Mouse (Mus musculus) spleen, adult 18-20 months (tissue): ENCODE data around the gene Tet2.
"Not testable (repeated sequence)": the region's sequence is repeated elsewhere in the genome, so short reads cannot be mapped to it uniquely, and the experiment has no call there.

Experiments used
- DNase-seq, 2 experiments: peaks; one replicate each; pipeline ENCODE4 v3.0.0; 2022; ENCODE audit warnings: mixed read lengths in 2 of 2

Gene Tet2

DNA sequence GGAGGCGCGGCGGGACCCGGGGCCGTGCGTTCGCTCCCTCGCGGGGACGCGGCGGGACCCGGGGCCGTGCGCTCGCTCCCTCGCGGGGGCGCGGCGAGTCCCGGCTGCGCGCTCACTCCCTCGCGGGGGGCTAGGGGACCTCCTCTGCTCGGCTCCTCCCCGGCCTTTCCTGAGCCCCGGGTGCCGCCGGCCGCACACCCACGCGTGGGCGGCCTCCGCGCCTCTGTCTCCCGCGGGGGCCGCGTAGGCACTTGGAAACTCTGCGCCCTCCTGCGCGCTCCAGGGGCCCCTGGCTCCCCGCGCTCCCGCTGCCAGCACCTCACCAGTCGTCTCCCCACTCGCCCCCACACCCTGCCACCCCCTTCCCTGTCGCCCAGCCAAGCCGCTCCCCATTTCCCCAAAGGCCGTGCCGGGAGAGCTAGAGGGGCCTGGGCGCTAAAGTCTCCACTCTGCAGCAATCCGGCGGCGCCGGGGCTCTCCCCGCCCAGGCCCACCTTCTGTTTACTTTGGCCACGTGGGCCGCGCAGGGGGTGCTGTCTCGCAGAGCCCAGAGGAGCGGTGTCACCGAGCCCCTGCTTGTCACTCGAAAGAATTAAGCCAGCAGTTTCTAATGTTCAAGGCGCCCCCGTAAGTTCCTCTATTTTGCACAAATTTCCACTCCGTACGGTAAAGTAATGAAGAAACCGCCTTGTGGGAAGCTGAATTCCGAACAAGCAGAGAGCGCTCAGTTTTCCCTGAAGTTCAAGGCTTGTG lies at the start of gene Tet2:
TSS of gene Tet2 (minus strand) at position 589 of the 753 bp plus-strand sequence.
- peak; percentile 41 to 52 for DNase-seq

DNA sequence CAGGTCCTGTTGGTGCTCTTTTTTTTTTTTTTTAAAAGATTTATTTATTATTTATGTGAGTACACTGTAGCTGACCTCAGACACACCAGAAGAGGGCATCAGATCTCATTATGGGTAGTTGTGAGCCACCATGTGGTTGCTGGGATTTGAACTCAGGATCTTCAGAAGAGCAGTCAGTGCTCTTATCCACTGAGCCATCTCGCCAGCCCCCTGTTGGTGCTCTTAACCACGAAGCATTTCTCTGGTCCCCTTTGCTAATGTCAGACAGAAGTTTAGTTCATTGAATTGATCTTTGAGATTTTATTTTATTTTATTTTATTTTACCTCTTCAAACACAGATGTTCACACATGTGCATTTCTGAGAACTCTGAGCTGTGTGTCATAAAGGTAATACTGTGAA lies 48.1 kb upstream of the Tet2 start:
- DNase-seq: not testable (repeated sequence)

- no peak for DNase-seq
Measured at GRCm38 (mm10) chr3:133590506-133591152, 45.7 kb upstream of the Tet2 start.

GRCm38 (mm10) chr3:133585010-133585409 lies 40.1 kb upstream of the Tet2 start:
- DNase-seq: no peak

DNA sequence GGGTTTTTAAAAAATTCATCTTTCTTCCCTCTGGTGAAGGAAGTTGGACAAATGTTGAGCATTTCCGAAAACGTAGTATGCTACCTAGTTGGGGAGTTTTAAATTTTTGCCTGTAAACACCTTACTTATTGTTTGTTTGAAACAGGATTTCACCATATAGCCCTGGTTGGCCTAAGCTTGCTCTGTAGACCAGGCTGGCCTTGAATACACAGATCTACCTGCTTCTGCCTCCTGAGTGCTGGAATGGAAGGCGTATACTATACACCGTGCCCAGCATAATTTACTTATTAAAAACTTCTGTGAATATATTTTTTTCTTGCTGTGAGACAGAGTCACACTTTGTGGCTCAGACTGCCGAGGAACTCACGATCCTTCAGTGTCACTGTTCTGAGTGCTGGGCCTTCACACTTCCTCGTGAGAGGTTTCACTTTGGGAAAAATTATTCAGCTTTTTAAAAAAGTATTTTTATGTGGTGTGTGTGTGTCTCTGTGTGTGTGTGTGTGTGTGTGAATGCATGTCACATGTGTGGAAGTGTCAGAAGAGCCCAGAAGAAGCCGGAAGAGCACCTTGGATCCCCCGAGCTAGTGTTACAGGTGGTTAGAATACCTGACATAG lies 38.6 kb upstream of the Tet2 start:
- DNase-seq: no peak

DNA sequence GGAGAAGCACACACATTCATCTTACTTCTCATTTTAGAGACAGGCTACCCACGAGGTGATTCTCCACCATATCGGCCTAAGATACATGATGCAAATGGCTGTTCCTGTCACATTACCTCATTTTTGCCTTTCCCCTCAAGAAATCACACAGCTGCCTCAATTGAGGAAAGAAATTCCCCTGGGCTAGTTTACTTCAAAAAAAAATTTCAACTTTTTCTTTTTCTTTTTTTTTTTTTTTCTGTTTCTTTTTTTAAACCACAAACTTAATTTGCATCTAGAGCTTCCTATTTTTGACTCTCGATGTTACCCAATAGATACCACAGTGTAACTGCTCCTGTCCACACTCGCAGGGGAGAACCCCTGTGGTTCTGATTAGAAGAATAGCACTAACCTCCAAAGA lies 38.0 kb upstream of the Tet2 start:
- DNase-seq: no peak

DNA sequence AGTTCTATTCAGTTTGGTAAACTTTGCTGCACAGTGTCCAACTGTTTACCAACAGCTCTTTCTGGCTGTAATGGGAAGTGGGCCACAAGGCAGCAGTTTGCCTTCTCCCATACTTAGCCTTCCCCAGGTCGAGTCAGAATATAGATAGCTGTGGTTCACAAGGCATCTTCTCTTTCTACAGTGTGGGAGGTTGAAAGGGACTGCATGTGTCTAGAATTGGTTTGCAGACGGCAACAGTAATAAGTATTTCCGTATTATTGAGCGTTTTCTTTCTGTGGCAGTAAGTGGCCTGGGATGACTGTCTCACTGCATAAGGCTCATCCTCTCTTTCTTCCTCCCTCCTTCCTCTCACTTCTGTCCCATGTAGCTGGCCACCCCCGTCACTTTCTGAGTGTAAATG lies 37.2 kb upstream of the Tet2 start:
- no peak for DNase-seq

DNA sequence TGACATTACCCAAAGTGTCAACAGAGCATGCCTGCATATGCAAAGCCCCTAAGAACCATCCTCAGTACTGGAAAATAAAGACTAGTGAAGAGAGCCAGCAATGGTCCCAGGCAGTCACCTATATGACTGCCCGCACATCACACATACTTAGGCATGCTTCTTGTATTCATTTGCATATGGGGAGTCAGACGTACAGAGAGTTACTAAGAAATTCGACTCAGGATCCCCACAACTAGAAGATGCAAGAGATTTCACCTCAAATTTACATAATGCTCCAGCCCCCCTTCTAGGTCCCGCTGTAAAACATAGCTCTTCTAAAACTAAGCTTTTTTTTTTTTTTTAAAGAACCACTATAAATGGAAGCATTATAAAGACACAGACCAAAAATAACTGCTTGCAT lies 36.6 kb upstream of the Tet2 start:
- DNase-seq: no peak

GRCm38 (mm10) chr3:133579671-133580070 lies 34.7 kb upstream of the Tet2 start:
- DNase-seq: no peak

DNA sequence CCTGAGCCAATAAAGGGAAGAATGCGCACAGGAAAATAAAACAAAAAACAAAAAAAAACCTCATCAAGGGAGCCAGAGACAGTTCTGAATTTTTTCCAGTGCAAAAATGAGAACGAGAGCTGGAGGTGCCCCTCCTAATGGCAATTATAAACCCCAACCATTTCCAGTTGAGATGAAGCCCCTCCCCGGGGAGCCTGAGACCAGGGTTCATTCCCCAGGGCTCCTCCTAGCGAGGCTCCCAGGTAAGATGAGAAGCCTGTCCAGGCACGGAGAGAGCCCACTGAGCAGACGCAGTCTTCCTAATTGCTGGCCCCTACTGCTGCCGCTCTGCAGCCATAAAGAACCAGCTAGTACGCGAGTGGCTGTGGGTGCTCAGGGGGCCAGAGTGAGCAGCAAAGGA lies 34.2 kb upstream of the Tet2 start:
- DNase-seq: no peak

GRCm38 (mm10) chr3:133574969-133575368 lies 30.0 kb upstream of the Tet2 start:
- DNase-seq: no peak

GRCm38 (mm10) chr3:133571961-133572360 lies 27.0 kb upstream of the Tet2 start:
- no peak for DNase-seq

DNA sequence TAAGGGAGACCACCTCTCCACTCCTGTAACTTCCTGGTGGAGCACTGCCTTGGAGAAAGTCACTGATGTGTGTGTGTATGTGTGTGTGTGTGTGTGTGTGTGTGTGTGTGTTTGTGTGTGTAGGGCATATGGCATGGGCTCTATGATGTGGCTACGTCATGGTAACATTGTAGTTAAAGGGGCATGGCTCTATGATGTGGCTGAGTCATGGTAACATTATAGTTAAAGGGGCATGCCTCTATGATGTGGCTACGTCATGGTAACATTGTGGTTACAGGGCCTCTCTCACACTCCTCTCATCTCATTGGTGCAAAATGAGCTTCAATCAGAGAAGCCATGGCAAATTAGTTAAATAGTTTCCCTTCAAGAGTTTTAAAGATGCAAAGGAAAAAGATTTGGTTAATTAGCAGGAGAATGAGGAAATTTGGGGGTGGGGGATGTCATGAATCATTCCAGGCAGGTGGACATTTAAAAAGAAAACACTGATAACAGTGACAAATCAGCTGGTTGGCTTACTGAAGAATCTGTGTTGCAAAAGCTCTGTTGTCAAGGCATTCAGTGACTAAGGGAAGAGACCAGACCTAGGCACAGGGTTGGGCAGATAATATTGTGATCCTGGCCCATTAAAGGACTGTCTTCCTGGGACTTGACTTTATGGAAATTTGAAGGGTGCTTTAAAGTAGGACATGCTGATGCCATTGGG lies 18.7 kb upstream of the Tet2 start:
- no peak for DNase-seq

DNA sequence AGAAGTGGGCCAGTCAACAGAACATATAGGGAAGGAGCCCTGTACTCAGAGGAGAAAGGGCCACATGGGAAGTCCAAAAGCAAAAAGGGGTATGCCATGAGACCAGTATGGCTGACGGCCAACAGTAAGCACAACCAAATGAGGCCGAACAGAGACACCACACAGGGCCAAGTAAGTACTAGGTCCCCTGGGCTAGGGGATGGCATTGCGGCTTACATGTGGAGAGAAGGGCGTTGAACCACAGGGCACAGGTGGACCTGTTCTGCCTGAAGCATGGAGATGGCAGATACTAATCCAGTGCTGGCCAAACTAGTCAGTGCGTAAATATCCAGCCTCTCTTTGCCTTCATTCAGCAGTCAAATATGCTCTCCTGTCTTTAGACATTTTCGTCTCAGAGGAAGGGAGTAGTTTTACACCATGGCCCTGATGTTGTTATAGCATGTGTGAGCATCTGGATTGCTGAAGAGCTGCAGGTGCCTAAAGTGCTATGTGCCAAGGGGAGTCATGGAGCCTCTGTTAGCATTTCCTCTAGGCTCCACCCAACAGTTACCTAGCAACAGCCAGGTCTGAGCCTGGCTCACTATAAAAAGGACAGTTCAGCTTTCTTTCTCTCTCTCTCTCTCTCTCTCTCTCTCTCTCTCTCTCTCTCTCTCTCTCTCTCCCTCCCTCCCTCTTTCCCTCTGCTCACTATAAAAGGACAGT lies 14.6 kb upstream of the Tet2 start:
- no peak for DNase-seq

GRCm38 (mm10) chr3:133557602-133558001 lies 12.7 kb upstream of the Tet2 start:
- no peak for DNase-seq

DNA sequence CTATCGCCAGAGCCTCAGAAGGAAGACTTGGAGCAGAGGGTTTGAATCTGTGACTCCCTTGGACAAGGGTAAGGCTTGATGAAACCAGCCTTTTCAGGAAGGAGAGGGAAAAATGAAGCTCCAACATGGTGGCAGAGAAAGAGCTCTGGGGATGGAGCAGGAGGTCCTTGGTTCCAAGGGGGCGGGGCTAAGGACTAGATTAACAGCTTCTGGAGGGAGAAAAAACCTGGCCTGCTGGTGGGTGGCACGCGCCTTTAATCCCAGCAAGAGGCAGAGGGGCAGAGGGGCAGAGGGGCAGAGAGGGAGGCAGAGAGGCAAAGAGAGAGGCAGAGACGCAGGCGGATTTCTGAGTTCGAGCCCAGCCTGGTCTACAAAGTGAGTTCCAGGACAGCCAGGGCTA lies 12.2 kb upstream of the Tet2 start:
- DNase-seq: no peak

GRCm38 (mm10) chr3:133555378-133555777 lies 10.4 kb upstream of the Tet2 start:
- DNase-seq: no peak

DNA sequence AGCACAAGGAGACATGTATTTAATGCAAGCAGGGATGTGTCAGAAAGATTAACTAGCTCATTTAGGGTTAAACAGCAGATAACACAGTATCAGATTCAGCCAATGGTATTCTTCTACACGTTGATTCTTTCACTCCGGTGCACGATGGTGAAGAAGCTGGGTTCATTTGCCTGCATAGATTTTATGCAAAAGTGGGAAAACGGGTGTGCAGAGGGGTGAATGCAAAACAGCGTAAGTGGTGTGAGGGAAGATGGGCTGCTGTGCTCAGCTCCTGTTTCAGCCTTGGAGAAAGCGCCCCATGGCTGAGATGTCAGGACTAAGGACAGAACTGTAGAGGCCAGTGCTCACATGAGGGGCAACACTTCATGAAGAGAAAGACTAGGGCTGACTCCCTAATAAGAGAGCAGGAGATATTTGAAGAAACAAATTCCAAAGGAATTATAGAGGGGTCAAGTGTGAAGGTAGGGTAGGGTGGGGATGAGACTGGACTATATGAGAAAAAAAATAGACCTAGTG lies 9.7 kb upstream of the Tet2 start:
- DNase-seq: no peak

GRCm38 (mm10) chr3:133554092-133554491 lies 9.2 kb upstream of the Tet2 start:
- DNase-seq: no peak

DNA sequence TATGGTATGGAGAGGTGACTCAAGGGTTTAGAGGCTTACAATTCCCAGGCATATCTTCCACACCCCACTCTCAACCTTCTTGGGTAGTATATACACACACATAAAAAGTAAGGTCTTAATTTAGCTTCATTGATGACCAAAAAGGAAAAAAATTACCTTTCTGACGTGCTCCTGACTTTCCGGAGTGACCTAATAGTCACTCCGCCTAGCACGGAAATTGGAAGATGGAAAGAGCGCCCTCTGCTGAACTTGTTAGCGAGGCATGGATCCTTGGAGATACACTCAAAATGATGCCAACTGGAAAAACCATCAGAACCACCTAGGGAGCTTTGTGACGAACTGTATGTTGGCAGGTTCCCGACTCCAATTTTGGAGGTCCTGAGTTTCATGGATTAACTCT lies 7.0 kb upstream of the Tet2 start:
- no peak for DNase-seq

DNA sequence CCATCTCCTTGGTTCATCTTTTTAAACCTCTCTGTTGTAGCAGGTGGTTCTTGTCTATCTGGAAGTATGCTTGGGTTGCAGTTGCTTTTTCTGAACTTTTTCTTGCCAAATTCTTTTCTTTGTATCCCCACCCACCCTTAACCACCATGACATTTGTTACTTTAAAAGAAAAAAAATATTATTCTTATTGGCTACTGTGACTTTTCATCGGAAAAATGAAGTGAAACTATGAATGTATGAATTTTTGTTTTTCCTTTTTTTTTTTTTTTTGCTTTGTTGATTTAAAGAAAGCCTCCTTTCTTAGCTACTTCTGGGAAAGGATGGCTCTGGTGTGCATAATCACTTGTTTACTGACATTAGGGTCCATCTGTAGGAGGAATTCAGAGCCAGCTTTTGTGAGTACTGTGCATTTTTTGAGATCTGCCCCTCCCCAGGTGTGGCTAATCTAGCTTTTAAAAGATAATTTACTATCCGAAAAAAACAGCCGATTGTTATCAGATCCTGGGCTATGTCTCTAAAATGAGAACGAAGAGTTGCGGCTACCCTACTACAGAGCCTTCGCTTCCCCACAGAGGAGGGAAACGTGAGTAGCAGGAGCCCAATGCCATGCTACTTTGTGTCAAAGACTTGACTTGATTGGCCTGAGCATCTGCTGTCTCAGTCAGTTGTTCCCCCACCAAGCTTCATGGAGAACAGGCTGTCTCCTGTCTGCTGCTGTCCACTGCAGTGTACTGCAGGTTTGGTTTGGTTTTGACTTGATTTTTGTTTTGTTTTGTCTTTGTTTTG lies 4.6 kb upstream of the Tet2 start:
- DNase-seq: no peak

DNA sequence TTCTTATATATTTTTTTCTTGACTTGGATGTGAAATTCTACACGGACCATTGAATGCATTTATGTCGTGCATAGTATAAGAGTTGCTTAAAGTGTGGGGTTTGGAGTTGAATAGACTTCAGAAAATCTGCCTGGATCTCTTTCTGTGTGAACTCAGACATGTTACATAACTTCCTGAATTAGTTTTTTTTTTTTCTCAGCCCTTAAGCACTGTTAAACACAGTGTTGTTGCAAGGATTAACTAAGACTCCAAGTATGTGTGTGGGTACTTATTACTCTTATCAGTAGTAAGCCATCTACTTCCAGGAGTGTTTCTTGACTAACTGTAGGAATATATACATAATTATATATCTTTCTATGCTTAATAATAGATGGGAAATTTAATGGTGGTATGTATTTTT lies 3.7 kb upstream of the Tet2 start:
- no peak for DNase-seq
